Mouse (Mus musculus) liver, postnatal 0 days (tissue): Measurements from ENCODE around the gene Rpl35a.
"Not testable (repeated sequence)": the region's sequence is repeated elsewhere in the genome, so short reads cannot be mapped to it uniquely, and the experiment has no call there.

ENCODE experiments used
- CTCF ChIP-seq: sonication (generic); IDR thresholded peaks from 2 replicates; pipeline ENCODE4 v1.5.1; 2016; ENCODE audit warnings: antibody characterized with exemption, low read depth
- EP300 ChIP-seq: IDR thresholded peaks from 2 replicates; pipeline ENCODE4 v1.6.1; 2016; ENCODE audit warnings: antibody characterized with exemption, low read depth, mild to moderate bottlenecking

DNA sequence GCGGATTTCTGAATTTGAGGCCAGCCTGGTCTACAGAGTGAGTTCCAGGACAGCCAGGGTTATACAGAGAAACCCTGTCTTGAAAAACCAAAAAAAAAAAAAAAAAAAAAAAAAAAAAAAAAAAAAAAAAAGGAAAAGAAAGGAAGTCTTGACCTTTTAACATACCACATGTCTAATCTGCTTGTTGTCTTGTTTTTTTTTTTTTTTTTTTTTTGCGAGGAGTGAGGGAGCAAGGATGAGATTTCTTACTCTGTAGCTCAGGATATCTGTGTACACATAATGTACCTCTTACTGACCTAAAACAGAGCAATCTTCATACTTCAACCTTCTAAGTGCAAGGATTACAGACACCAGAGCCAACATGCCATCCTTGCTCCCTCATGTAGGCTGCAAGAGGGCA, 1.3 kb upstream of the Rpl35a start:
- not testable (repeated sequence) for TF ChIP-seq CTCF, EP300
